ENCODE assay signal across 34 mouse cellular contexts in the genomic region with DNA sequence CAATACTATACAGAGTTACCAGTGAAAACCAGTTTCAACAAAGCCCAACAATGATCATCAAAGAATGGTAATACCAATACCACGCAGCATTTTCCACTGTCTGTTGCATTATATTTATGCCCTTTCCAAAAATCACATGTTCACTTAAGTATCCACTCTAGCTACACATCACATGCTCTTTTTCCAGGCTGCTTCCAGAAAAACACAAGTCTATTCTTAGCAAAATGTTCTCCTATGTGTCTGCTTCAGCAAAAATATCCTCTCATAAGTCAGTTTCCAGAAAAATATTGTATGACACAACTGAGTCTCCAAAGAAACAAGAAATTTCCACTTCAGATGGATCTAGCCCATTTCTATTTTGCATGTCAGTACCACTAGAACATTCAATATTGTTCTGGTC.
"Had no signal": no experiment of that assay in that cellular context is flagged by ENCODE, and none has a peak within 500 bp of the region (broad histone marks: within the 10 kb centered on the region; RNA-seq: fewer than 3 reads in every experiment).

No protein-coding gene starts in this region.

- H3K36me3 ChIP-seq: heart, embryonic 10.5 days; heart, embryonic 12.5 days; heart, embryonic 13.5 days; heart, embryonic 15.5 days; hindbrain, embryonic 10.5 days; hindbrain, embryonic 12.5 days; hindbrain, embryonic 13.5 days; hindbrain, embryonic 15.5 days; intestine, embryonic 15.5 days; kidney, embryonic 15.5 days had no signal

- H3K27ac ChIP-seq: heart, embryonic 10.5 days; heart, embryonic 13.5 days; heart, embryonic 15.5 days; hindbrain, embryonic 10.5 days; hindbrain, embryonic 12.5 days; hindbrain, embryonic 13.5 days; hindbrain, embryonic 14.5 days; hindbrain, embryonic 15.5 days; hindbrain, postnatal 0 days; intestine, embryonic 15.5 days; kidney, embryonic 15.5 days; kidney, postnatal 0 days; layer of hippocampus, adult 2 months had no signal

- H3K4me1 ChIP-seq: heart, embryonic 10.5 days; heart, embryonic 12.5 days; heart, embryonic 13.5 days; heart, embryonic 15.5 days; hindbrain, embryonic 10.5 days; hindbrain, embryonic 12.5 days; hindbrain, embryonic 13.5 days; hindbrain, embryonic 15.5 days; intestine, embryonic 15.5 days; kidney, embryonic 15.5 days had no signal

- H3K9me3 ChIP-seq: heart, embryonic 10.5 days; heart, embryonic 12.5 days; heart, embryonic 13.5 days; heart, embryonic 15.5 days; hindbrain, embryonic 10.5 days; hindbrain, embryonic 12.5 days; hindbrain, embryonic 13.5 days; hindbrain, embryonic 15.5 days; intestine, embryonic 15.5 days; kidney, embryonic 15.5 days had no signal

- ATAC-seq: hindbrain, embryonic 16.5 days; hindbrain, postnatal 0 days; inflammation-experienced regulatory T-cells, adult 6 months; intestine, embryonic 15.5 days; intestine, embryonic 16.5 days; intestine, postnatal 0 days had no signal

- H3K27me3 ChIP-seq: heart, embryonic 12.5 days; heart, embryonic 13.5 days; heart, embryonic 15.5 days; hindbrain, embryonic 12.5 days; hindbrain, embryonic 13.5 days; hindbrain, embryonic 15.5 days; intestine, embryonic 15.5 days; kidney, embryonic 15.5 days had no signal

- DNase-seq: heart, postnatal 10 days; heart, postnatal 14 days; heart, postnatal 36 days; heart, postnatal 4 days; kidney, adult 11 months; kidney, adult 18-20 months; kidney, adult 2 months; kidney, adult 8-10 months; kidney, adult 9 months; kidney, postnatal 10 days; kidney, postnatal 14 days; kidney, postnatal 25 days; kidney, postnatal 36 days; kidney, postnatal 4 days; layer of hippocampus, adult 9-11 months; layer of hippocampus, postnatal 36 days had no signal

- H3K4me3 ChIP-seq: heart, embryonic 10.5 days; heart, embryonic 12.5 days; heart, embryonic 13.5 days; heart, embryonic 15.5 days; hindbrain, embryonic 10.5 days; hindbrain, embryonic 12.5 days; hindbrain, embryonic 13.5 days; hindbrain, embryonic 15.5 days; intestine, embryonic 15.5 days; kidney, embryonic 15.5 days; layer of hippocampus, adult 2 months had no signal
